Mouse (Mus musculus) cerebellum, postnatal 14 days (tissue): ENCODE data around the gene Sept12.

Experiments
- DNase-seq, 2 experiments: peaks; one replicate each; pipeline ENCODE4 v3.0.0; 2021; ENCODE audit warnings: mixed read lengths in 2 of 2

Sept12 gene

GRCm38 (mm10) chr16:4997553-4997952, at the start of gene Sept12:
Sept12 (minus strand) TSS chr16:4997852.
- no peak for DNase-seq

- DNase-seq: no peak
These were observed 47.7 kb upstream of the Sept12 start for GRCm38 (mm10) chr16:5045322-5045721.

- no peak for DNase-seq
These were observed 39.1 kb upstream of the Sept12 start for GRCm38 (mm10) chr16:5036649-5037234.

- DNase-seq: no peak
These were observed 37.9 kb upstream of the Sept12 start for GRCm38 (mm10) chr16:5035591-5035990.

- DNase-seq: no peak
These were observed 32.2 kb upstream of the Sept12 start for GRCm38 (mm10) chr16:5029847-5030246.

- no peak for DNase-seq
These were observed 26.4 kb upstream of the Sept12 start for GRCm38 (mm10) chr16:5024021-5024420.

- no peak for DNase-seq
These were observed 16.9 kb upstream of the Sept12 start for GRCm38 (mm10) chr16:5014578-5014977.

- peak; percentile 99 for DNase-seq
These were observed 15.6 kb upstream of the Sept12 start, which contains the start of gene Rogdi for GRCm38 (mm10) chr16:5013054-5013838. Rogdi (minus strand) TSS chr16:5013553.

- DNase-seq: peak; percentile 31 to 36
These were observed 14.7 kb upstream of the Sept12 start for GRCm38 (mm10) chr16:5012036-5013005.

GRCm38 (mm10) chr16:5011285-5011684, 13.6 kb upstream of the Sept12 start:
- no peak for DNase-seq

- no peak for DNase-seq
These were observed 12.8 kb upstream of the Sept12 start for GRCm38 (mm10) chr16:5010371-5010935.

GRCm38 (mm10) chr16:5008076-5008475, 10.4 kb upstream of the Sept12 start:
- peak; percentile 45 to 60 for DNase-seq

- DNase-seq: no peak
These were observed 9.8 kb upstream of the Sept12 start for GRCm38 (mm10) chr16:5007492-5007891.

GRCm38 (mm10) chr16:5007067-5007466, 9.4 kb upstream of the Sept12 start, which contains the start of gene Smim22:
Smim22 (plus strand) TSS chr16:5007288.
- peak; percentile 32 to 60 for DNase-seq

GRCm38 (mm10) chr16:5000611-5001010, 3.0 kb upstream of the Sept12 start:
- DNase-seq: no peak

- DNase-seq: no peak
These were observed 1.3 kb upstream of the Sept12 start for GRCm38 (mm10) chr16:4998984-4999383.

GRCm38 (mm10) chr16:4993276-4993675, 4.4 kb downstream of the Sept12 start:
- DNase-seq: no peak

GRCm38 (mm10) chr16:4984717-4985116, 12.9 kb downstream of the Sept12 start:
- DNase-seq: no peak

GRCm38 (mm10) chr16:4979755-4980380, 17.8 kb downstream of the Sept12 start:
- DNase-seq: peak; percentile 40 to 48

- no peak for DNase-seq
These were observed 19.2 kb downstream of the Sept12 start for GRCm38 (mm10) chr16:4978275-4979051.

- peak; percentile 51 to 56 for DNase-seq
These were observed 21.5 kb downstream of the Sept12 start for GRCm38 (mm10) chr16:4976180-4976579.
